Mouse (Mus musculus): ENCODE measurements around the gene Snx13.

The Snx13 gene

DNA sequence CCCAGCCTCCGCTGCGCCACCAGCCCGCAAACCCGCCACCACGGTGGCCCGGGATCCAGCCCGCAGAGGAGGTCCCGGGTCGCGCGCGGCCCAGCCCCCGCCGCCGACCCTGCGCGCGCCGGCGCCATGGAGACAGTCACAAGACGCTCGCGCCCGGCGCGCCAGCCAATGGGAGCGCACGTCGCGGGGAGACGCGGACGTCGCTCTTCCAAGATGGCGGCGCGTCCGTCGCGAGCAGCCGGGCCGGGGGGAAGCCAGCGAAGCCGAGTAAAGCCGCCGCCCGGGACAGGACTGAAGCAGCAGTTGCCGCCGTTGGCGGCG lies at the start of gene Snx13:
Gene Snx13, plus strand, starts transcription at position 188 of the 321 bp plus-strand sequence.
- DNase-seq, result peak; percentile 95

DNA sequence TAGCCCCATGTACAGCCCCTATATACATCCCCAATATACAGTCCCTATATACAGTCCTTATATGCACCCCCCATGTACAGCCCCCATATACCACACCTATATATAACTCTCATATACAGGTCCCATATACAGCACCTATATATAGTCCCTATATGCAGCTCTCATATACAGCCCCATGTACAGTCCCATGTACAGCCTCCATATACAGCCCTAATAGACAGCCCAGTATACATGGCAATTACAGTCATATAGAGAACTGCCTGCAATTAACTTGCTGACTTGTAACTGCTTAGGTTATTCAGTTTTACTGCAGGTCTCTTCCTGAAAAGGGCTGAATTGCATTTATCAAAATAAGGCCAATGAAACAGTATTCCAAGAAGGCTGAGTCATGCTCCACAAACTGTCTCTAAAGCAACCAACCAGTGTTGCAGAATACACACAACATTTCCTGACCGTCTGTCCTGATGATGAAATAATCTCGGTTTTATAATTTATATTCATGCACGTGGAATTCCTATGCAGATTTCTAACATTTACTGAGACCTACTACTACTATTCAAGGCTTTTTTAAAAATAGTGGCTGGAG lies 49.3 kb upstream of the Snx13 start:
- DNase-seq, result no peak

DNA sequence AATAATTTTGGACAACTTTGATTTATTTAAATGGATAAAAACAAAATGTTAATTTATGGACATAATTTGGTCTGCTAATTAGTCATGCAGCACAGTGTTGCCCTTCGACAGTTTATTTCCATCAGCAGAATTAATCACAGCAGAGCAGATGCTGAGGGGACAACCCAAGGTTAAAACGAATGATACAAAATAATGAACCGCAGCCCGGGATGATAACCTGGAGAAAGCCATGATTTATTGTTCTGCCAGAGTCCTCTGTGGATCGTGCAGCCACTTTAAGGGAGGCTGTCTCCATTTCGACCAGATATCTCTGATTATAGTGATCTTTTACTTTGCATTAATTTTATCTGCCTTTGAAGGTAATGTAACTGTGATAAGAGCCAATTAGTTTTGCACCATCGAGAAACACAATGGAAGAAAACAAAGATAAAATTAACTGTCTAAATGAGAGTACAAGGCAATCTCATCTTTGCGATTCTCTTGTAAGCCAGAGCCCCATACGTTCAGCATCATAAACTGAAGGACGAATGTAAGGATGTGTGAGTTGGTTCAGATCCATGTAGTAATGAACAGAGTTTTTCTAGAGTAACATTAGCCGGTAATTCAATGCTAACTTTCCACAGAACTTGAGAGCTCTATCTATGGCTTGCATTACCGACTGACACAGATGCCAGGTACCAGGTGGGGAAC lies 48.1 kb upstream of the Snx13 start:
- DNase-seq, result no peak

- DNase-seq, result no peak
Observed at GRCm38 (mm10) chr12:35000323-35000722, 46.7 kb upstream of the Snx13 start.

- DNase-seq, result no peak
Observed at GRCm38 (mm10) chr12:35005748-35006147, 41.2 kb upstream of the Snx13 start.

DNA sequence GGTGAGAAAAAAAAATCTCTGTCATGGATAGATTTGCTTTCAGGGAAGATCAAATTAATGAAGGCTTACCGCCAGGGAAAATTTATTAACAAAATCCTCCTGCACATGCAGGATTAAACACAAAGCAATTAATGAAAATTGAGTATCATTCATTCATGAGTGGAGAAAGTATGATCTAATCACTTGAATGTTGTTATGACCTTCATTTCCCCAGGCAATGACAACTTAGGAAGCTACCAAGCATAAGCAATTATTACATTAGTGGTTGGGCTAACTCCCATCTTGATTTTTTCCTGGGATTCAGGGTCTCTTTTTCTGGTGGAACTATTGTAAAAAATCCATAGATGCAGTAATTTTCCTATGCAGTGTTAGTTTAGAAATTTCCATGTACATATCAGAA lies 39.1 kb upstream of the Snx13 start:
- DNase-seq, result no peak

DNA sequence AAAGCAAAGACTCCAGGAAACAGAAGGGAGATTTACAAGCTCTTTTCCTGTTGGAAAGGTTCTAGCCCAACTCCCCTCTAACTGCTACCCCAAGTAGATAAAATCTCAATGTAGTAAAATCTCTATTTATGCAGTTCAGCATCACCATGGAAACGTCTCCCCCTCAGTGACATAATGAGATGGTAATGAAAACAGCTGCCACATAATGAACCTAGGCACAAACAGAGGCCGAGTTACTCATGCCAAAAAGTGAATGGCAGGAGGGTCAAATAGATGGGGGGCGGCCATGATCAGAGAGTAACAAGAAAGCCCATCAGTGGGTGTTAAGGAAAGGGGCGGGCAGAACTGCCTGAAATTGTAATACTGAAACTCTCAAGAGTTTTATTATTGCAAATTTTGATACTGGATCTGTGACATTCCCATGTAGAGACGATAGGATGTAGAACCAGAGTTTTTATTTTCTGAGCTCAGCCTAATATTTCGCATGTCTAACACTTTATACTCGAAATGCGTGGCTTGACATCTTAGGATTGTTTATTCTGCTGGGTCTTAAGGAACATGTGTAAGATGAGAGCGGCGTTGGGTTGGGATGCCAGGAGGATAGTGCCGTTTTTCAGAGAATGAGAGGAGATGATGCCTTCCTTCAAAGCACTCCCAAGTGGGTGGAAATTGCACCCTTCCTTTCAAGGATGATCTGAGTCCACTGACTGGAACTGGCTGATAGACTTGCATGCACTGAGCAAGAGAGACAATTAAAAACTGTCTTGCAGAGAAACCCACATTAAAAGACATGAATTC lies 38.4 kb upstream of the Snx13 start:
- no peak for DNase-seq

DNA sequence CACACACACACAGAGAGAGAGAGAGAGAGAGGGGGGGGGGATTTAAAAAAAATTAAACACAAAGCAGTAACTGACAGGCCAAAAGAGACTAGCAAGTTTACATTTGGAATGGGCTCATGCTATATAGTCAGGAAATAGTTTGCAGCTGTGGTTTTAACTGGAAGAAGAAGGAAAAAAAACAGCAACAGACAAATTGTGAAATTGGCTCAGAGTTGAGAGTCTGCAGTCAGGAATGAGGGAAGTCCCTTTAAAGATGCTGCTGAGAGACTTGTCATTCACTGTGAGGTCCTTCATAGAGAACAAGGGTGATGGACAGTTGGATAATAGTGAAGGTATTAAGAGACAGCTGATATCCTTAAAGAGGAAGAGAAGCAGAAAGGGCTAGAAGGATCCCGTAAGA lies 35.5 kb upstream of the Snx13 start:
- DNase-seq, result no peak

GRCm38 (mm10) chr12:35013950-35014349 lies 33.0 kb upstream of the Snx13 start:
- no peak for DNase-seq

DNA sequence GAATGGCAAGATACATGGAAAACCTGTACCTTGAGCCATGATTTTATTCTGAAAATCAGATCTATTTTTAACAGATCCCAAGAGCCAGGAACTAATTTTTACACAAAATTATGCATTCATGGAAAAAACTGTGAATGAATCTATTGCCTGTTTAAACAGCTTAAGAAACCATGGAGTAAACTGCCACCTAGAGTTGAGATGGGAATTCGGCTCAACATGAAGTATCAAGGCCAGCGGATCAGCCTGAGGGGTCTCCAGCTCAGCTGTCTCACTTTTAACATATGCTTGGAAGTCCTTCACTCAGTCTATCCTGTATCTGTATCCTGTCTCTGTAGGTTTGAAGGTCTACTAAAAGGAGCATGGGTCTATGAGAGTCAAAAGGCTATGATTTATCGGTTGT lies 30.9 kb upstream of the Snx13 start:
- DNase-seq, result peak; percentile 9

- no peak for DNase-seq
Observed at GRCm38 (mm10) chr12:35016481-35017250, 30.3 kb upstream of the Snx13 start.

- no peak for DNase-seq
Observed at GRCm38 (mm10) chr12:35018679-35019237, 28.2 kb upstream of the Snx13 start.

- DNase-seq, result no peak
Observed at GRCm38 (mm10) chr12:35021285-35021684, 25.7 kb upstream of the Snx13 start.

- no peak for DNase-seq
Observed at GRCm38 (mm10) chr12:35022066-35022465, 24.9 kb upstream of the Snx13 start.

DNA sequence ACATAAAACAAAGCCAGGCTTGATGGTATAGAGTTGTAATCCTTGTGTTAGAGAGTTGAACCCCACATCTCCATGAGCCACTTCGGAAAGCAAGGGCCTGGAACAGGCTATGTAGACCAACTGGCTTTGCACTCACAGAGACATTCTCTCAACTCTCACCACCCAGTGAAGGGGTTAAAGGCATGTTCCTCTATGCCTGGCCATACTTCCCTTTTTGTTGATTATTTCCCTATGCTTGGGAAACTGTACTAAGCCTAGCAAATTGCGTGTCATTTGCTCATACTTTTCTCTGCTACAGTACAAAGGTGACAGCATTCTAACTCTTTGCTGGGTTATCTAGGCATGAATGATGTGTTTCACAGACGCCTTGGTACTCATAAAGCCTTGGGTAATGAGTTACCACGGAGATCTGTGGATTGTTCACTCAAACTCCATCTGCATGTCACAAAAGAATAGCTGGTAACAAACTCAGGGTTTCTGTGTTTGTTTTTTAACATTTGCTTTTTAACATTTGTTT lies 21.0 kb upstream of the Snx13 start:
- no peak for DNase-seq

DNA sequence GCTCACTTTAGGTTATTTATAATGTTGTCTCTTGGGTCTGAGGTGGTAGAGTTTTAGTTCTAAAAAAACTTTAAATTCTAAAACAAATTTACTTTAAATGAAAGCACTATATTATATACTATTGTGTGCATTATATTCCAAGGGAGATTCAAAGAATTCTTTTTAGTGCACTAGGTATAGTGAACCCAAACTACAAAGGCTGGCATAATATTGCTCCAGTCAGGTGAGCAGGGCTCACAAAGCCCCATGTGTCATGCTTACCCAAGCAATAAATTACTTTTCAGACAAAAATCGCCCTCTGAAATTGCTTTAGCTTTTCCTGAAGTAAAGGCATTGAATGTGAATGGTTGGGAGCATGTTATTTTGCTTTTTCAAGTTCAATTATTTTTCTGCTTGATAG lies 19.5 kb upstream of the Snx13 start:
- DNase-seq, result no peak

GRCm38 (mm10) chr12:35038668-35039570 lies 8.1 kb upstream of the Snx13 start:
- peak; percentile 11 for DNase-seq

- no peak for DNase-seq
Observed at GRCm38 (mm10) chr12:35039571-35039936, 7.4 kb upstream of the Snx13 start.

GRCm38 (mm10) chr12:35041964-35042363 lies 5.0 kb upstream of the Snx13 start:
- no peak for DNase-seq

- no peak for DNase-seq
Observed at GRCm38 (mm10) chr12:35046310-35046998, 532 bp upstream of the Snx13 start.
